Mouse (Mus musculus) hindbrain, embryonic 11.5 days (tissue): ENCODE results near the gene Grin2c. TPM values are rescaled to one million over a fixed set of nuclear protein-coding genes. Genes with fewer than 3 reads are reported as not detected.

Experiments
- ATAC-seq: fragments of 200-750 bp; cut with Nextera tagmentation; 2 replicates; pipeline ENCODE4 v1.8.0; 2017; ENCODE audit warnings: mild to moderate bottlenecking, moderate TSS enrichment, moderate library complexity; ENCODE audit not compliant: low FRiP score
- DNase-seq: peaks from one replicate; pipeline ENCODE4 v3.0.0-alpha.2; 2015; ENCODE audit warnings: low spot score
- H3K27ac ChIP-seq: fragments of 300-500 bp; sonication (generic); 2 replicates; pipeline ENCODE4 v1.5.1; 2014; ENCODE audit warnings: mild to moderate bottlenecking, low read depth, low read length
- H3K27me3 ChIP-seq: fragments of 300-500 bp; sonication (generic); 2 replicates; pipeline ENCODE4 v1.6.1; 2014; ENCODE audit warnings: mild to moderate bottlenecking, low read length, moderate library complexity, mixed read lengths; ENCODE audit not compliant: control insufficient read depth, insufficient read depth
- H3K36me3 ChIP-seq: fragments of 300-500 bp; sonication (generic); 2 replicates; pipeline ENCODE4 v1.6.1; 2014; ENCODE audit warnings: mild to moderate bottlenecking, low read length, moderate library complexity, mixed read lengths; ENCODE audit not compliant: control insufficient read depth, insufficient read depth
- H3K4me1 ChIP-seq: fragments of 300-500 bp; sonication (generic); replicated peaks from 2 replicates; pipeline ENCODE4 v1.6.1; 2014; ENCODE audit warnings: low read length, mixed read lengths; ENCODE audit not compliant: control insufficient read depth, insufficient read depth
- H3K4me2 ChIP-seq: fragments of 300-500 bp; sonication (generic); replicated peaks from 2 replicates; pipeline ENCODE4 v1.6.1; 2014; ENCODE audit warnings: mild to moderate bottlenecking, low read depth, low read length
- H3K4me3 ChIP-seq: fragments of 300-500 bp; sonication (generic); 2 replicates; pipeline ENCODE4 v1.5.1; 2014; ENCODE audit warnings: low read depth, low read length
- H3K9ac ChIP-seq: fragments of 300-500 bp; sonication (generic); 2 replicates; pipeline ENCODE4 v1.6.1; 2014; ENCODE audit warnings: low read depth, low read length
- H3K9me3 ChIP-seq: fragments of 300-500 bp; sonication (generic); 2 replicates; pipeline ENCODE4 v1.6.1; 2016; ENCODE audit warnings: low read length; ENCODE audit not compliant: control insufficient read depth
- WGBS: fragments of 180-500 bp; shearing (Covaris S2); extraction: QIAGEN DNeasy Blood & Tissue Kit; methylation state at CpG from one replicate; pipeline ENCODE4 v1.1.7; 2014; 5-methylcytosine and 5-hydroxymethylcytosine counted together
- polyA plus RNA-seq: library from polyadenylated mRNA; unstranded; fragments of >200 nt; fragmentation: Nextera tagmentation; extraction: Ambion mirVana; gene quantifications from 2 replicates; pipeline ENCODE4 v1.2.1, GENCODE M21; 2014

Gene Grin2c
- polyA plus RNA-seq, 1 experiment from 2014 or later = 0.43 TPM

DNA sequence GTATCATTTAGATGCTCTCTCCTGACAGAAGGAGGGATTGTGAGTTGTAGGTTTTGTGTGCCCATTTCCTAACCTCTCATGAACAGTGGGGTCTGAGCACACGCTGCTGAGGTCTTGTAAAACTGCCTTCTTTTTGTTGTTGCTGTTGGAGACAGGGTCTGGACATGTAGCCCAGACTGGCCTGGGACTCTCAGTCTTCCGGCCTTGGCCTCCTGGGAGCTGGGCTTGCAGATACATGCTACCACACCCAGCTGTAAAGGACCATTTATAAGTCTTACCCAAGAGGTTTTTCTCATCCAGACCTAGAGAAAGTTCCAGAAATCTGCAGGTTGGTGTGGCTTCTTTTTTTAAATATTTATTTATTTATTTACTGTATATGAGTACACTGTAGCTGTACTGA, 21.3 kb upstream of the Grin2c start:
- 81% methylated on average over 2 of the region's 2 CpGs for WGBS
- Histone ChIP-seq H3K27me3 (no peaks in the 10 kb centered on the region), H3K4me3 (no peak overlapping the region), H3K4me2 (no peak overlapping the region), H3K27ac (no peak overlapping the region), H3K36me3 (no peaks in the 10 kb centered on the region), H3K9ac (no peak overlapping the region), H3K4me1 (no peaks in the 10 kb centered on the region), H3K9me3 (no peaks in the 10 kb centered on the region)
- DNase-seq = no peak
- no peak for ATAC-seq

DNA sequence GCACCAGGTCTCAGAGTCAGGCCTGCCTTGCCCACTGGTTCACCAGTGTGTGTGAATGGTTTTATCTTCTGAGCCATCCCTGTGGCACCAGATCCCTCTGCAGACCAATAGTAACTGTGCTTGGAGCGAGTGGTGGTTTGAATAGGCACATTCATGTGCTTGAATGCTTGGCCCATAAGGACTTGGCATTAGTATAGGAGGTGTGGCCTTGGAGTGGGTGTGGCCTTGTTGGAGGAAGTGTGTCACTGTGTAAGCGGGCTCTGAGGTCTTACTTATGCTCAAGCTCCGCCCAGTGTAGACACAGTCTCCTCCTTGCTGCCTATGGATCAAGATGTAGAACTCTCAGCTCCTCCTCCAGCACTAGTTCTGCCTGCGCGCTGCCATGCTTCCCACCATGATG, 20.3 kb upstream of the Grin2c start:
- no peak for ATAC-seq
- Histone ChIP-seq H3K27ac (no peak overlapping the region), H3K4me3 (no peak overlapping the region), H3K9me3 (no peaks in the 10 kb centered on the region), H3K27me3 (no peaks in the 10 kb centered on the region), H3K4me2 (no peak overlapping the region), H3K9ac (no peak overlapping the region), H3K36me3 (no peaks in the 10 kb centered on the region), H3K4me1 (no peaks in the 10 kb centered on the region)
- WGBS = 89% methylated on average over 5 of the region's 5 CpGs
- no peak for DNase-seq

DNA sequence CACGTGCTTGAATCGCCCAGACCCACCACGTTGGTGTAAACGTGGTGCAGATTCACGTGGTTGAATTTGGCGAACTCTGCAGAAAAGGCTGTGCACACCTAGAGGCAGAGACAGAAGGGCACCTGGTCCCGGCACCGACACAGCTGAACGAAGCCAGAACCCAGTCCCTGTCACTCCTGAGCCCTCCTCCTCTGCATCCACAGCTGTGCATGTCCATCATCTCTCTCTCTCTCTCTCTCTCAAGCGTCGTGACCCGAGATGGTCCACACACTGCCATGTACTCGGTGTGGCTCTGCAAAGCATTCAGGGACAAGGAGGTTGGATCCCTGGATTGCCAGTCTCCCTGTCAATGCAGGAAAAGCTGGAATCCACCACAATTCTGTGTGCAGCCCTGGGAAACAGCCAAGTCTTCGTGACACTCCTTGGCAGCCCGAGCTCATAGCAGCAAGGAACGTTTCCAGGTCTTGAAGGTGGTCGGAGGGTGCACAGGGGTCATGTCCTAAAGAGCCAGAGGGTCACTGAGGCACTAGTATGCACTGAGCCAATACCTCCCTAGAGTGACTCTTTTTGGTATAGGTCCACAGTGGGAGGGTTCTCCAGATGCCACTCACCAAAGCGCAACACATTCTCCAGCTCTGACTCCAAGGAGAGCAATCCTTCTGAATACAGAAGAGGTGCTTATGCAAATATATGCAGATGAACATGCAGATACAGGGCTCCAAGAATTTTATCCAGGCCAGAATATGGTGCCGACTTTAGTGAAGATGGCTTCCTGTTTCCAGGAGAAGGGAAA, 19.4 kb upstream of the Grin2c start:
- ATAC-seq = no peak
- Histone ChIP-seq H3K4me3 (no peak overlapping the region), H3K9ac (no peak overlapping the region), H3K4me1 (no peaks in the 10 kb centered on the region), H3K9me3 (no peaks in the 10 kb centered on the region), H3K36me3 (no peaks in the 10 kb centered on the region), H3K4me2 (no peak overlapping the region), H3K27me3 (no peaks in the 10 kb centered on the region), H3K27ac (no peak overlapping the region)
- 75% methylated on average over 19 of the region's 19 CpGs for WGBS
- DNase-seq = no peak

DNA sequence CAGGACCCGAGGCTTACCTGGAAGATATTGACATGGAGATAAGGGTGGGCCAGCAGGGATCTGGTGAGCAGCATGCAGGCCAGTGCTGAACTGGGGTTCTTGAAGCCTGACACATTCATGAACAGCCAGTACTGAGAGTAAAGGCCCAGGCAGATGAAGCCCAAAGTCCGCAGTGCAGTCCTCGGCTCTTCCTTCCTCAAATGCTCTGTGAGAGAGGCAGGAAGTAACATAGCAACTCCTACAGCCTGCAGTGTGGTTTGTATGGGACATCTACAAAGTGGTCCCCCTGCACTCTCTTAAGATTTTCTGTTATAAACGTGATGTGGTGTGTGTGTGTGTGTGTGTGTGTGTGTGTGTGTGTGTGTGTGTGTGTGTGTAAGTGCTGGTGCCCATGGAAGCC, 18.2 kb upstream of the Grin2c start:
- Histone ChIP-seq H3K27me3 (no peaks in the 10 kb centered on the region), H3K4me2 (no peak overlapping the region), H3K4me3 (no peak overlapping the region), H3K9ac (no peak overlapping the region), H3K9me3 (no peaks in the 10 kb centered on the region), H3K36me3 (no peaks in the 10 kb centered on the region), H3K27ac (no peak overlapping the region), H3K4me1 (no peaks in the 10 kb centered on the region)
- 74% methylated on average over 4 of the region's 4 CpGs for WGBS
- DNase-seq (no peak), ATAC-seq (no peak)

DNA sequence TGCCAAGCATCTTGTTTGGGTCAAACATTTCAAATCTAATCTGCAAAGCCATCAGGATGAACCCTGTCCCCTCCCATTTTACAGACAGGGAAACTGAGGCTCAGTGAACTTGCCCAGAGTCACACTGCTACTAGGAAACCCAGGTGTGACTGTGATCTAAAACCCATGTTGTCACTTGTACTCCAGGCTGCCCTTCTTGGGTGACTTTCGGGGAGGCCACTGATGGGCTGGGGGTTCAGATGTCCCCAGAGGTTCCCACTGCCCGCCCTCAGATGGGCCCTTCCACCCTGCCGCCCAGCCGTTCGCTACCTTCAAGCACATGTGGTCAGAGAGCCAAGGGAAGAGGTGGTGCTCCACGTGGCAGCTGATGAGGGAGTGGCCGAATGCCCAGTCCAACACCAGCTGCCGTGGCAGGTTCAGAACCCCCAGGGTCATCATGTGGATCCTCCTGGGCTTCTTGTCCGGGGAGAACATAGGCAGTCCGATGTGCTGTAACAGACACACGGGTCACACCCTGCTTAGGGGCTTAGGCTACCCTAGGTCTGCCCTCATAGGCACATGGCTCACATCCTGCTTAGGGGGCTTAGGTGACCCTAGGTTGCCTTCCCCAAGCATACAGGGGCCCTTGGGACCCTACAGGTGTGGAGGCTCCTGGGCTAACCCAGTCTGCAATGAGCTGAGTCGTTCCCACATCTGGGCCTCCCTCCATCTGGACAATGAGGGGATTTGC, 17.0 kb upstream of the Grin2c start:
- no peak for DNase-seq
- Histone ChIP-seq H3K4me1 (no peaks in the 10 kb centered on the region), H3K4me2 (no peak overlapping the region), H3K9ac (no peak overlapping the region), H3K27ac (no peak overlapping the region), H3K4me3 (no peak overlapping the region), H3K9me3 (no peaks in the 10 kb centered on the region), H3K36me3 (no peaks in the 10 kb centered on the region), H3K27me3 (no peaks in the 10 kb centered on the region)
- 88% methylated on average over 12 of the region's 12 CpGs for WGBS
- ATAC-seq = no peak

DNA sequence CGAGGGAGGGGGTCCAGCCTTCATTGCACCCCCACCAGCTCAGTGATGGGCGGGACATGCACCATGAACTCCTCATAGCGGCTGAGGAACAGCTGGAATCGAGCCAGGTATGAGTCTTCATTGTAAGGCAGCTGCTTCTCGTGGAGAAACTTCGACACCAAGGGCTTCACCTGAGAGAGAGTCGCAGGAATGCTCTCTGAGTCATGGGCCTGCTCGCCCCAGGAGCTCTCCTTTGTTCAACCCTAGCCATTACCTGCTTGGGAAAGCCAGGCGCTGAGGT, 16.4 kb upstream of the Grin2c start:
- DNase-seq (no peak), ATAC-seq (no peak)
- H3K4me3 ChIP-seq = no peak overlapping the region
- H3K9me3 ChIP-seq = no peaks in the 10 kb centered on the region
- WGBS = 83% methylated on average over 9 of the region's 9 CpGs
- H3K36me3 ChIP-seq = no peaks in the 10 kb centered on the region
- no peaks in the 10 kb centered on the region for H3K4me1 ChIP-seq
- no peak overlapping the region for H3K4me2 ChIP-seq
- H3K27me3 ChIP-seq = no peaks in the 10 kb centered on the region
- no peak overlapping the region for H3K9ac ChIP-seq
- H3K27ac ChIP-seq = no peak overlapping the region

DNA sequence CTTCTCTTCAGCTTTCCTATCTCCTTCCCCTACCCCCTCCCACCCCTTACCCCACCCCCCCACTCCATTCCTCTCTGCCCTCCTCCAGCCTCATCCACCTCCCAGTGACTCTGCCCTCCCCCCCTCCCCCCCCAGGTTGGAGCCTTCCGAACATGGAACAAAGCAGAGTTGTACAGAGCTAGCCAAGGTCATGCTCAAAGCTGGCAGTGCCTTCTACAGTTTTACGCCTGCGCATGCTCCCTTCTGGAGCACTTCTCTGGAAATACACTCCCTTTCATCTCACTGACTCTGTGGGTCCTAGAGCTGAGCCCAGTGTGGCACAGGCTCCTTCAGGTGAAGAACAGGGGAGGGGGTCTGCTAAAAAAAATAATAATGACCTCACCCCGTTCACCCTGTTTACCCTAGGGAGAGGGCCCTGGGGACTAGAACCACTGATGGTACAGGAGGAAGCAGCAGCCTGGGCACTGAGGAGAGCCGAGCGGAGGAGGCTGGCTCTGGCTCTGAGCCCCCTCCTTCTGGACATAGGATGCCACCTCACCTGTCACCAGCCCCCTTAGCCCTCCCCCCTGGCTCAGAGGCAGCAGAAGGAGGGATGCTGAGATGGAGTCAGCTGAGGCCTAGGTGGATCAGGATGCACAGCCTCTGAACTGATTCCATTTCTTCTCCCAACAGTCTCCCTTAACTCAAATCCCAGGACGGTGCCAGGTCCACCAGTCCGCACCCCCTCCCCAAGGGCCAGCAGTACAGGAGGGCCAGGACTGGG, 15.9 kb upstream of the Grin2c start:
- Histone ChIP-seq H3K36me3 (no peaks in the 10 kb centered on the region), H3K4me3 (no peak overlapping the region), H3K9me3 (no peaks in the 10 kb centered on the region), H3K27me3 (no peaks in the 10 kb centered on the region), H3K4me1 (no peaks in the 10 kb centered on the region; the same call in 1 of the 2 replicates), H3K27ac (no peak overlapping the region), H3K9ac (no peak overlapping the region), H3K4me2 (no peak overlapping the region)
- ATAC-seq (no peak), DNase-seq (no peak)
- 82% methylated on average over 8 of the region's 8 CpGs for WGBS

DNA sequence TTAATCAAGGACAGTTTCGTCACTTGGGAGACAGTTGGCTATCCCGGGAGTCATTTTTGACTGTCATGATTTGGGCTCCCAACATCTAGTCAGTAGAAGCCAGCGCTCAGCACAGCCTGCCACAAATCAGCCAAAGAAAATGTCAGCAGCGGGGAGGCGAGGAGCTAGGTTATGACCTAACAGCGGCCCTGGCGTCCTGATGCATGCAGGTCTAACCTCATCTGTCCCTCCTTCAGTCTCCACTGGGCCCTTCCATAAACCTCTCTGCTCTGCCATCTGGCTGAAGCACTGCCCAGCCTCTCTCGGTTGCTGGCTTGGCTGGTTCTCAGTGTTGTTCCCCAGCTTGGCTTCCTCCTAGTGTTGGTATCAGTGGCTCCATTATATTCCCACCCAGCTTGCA, 15.3 kb upstream of the Grin2c start:
- Histone ChIP-seq H3K27ac (no peak overlapping the region), H3K9me3 (no peaks in the 10 kb centered on the region), H3K36me3 (no peaks in the 10 kb centered on the region), H3K4me2 (no peak overlapping the region), H3K4me3 (no peak overlapping the region), H3K9ac (no peak overlapping the region), H3K4me1 (no peaks in the 10 kb centered on the region; the same call in 1 of the 2 replicates), H3K27me3 (no peaks in the 10 kb centered on the region)
- WGBS = 76% methylated on average over 8 of the region's 8 CpGs
- ATAC-seq (no peak), DNase-seq (no peak)
